8 mouse cellular contexts compared by ENCODE assay signal in the genomic region with DNA sequence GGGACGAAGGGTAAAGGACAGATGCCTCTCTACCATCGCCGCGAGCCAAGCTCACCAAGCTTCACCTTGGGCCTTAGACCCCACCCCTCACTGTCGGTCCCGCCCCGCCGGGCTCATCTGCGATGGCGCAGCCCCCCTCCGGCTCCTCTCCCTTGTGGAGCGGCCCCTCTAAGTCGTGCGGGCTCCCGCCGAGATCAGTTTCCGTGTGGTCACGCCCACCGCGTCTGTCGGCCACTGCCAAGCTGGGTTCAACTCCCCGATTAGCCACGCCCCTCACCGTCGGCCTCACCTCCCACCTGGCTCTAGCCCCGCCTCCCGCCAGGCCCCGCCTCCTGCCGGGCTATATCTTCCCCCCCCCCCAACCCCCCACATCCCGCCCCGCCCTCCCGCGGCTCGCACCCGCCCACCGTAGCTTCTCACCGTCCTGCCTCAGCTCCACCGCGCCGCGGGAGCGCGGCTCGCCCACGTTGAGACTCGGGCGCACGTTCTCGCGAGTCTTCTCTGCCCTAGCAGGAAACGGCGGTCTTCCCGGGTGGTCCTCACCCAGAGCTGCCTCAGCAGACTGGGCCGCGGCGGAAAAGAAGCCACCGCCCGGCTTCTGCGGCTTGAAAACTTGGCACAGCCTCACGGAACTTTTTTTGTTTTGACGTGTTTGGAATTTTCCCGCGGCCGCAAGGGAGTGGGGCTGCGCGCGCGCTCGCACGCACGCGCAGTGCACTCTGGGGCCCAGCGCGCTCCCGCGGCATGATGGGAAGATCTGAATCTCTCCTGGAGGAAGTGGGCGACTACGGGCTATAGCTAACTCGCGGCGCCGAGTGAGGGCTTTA.
DNase-seq lines count a peak whose midpoint lies in the region; ATAC-seq lines count a peak whose summit lies in the region.

No protein-coding gene starts in this region.

- DNase-seq in Muller cell, postnatal 12 days (ENCODE audit: inconsistent ontology term) = peak; percentile 98
- peak; percentile 92 for DNase-seq in cerebellum, adult 9-11 months
- DNase-seq in frontal cortex, adult 2 months (ENCODE audit: extremely low spot score in 1 of 2, low spot score in 1 of 2) = peak; percentile 73 to 91
- DNase-seq in hindbrain, embryonic 11.5 days (ENCODE audit: low spot score) = peak; percentile 95
- DNase-seq in layer of hippocampus, postnatal 10 days (ENCODE audit: low spot score in 2 of 2) = peak; percentile 87 to 91
- peak; percentile 95 for DNase-seq in lung, postnatal 10 days
- DNase-seq in ovary, postnatal 36 days (ENCODE audit: low spot score) = peak; percentile 96
- peak; percentile 97 for DNase-seq in thymus, postnatal 25 days

- no peaks in the 10 kb centered on the region for H3K27me3 ChIP-seq in hindbrain, embryonic 11.5 days (ENCODE audit: control insufficient read depth, insufficient read depth, low read length)

- H3K9ac ChIP-seq in hindbrain, embryonic 11.5 days (ENCODE audit: low read depth, low read length) = peak overlapping the region; percentile 86

- H3K4me1 ChIP-seq in hindbrain, embryonic 11.5 days (replicated peaks; ENCODE audit: control insufficient read depth, insufficient read depth, low read length) = no peaks in the 10 kb centered on the region

- H3K36me3 ChIP-seq in hindbrain, embryonic 11.5 days (ENCODE audit: control insufficient read depth, insufficient read depth, low read length) = no peaks in the 10 kb centered on the region

- ATAC-seq in hindbrain, embryonic 11.5 days (ENCODE audit: low FRiP score) = peak; percentile 95

- no peaks in the 10 kb centered on the region for H3K9me3 ChIP-seq in hindbrain, embryonic 11.5 days (ENCODE audit: control insufficient read depth, low read length)

- peak overlapping the region; percentile 63 for H3K4me3 ChIP-seq in hindbrain, embryonic 11.5 days (ENCODE audit: low read depth, low read length)

- H3K4me2 ChIP-seq in hindbrain, embryonic 11.5 days (replicated peaks; ENCODE audit: low read depth, low read length) = peak overlapping the region; percentile 42

- WGBS in hindbrain, embryonic 11.5 days = under 1% methylated on average over 77 of the region's 82 CpGs

- peak overlapping the region; percentile 92 for H3K27ac ChIP-seq in hindbrain, embryonic 11.5 days (ENCODE audit: low read depth, low read length)

Comparison
In these comparisons a context has a peak if more than half of its experiments do, and no peak if none do; other contexts are left out.
1. Peak in every context shown above with its lines: DNase-seq, ATAC-seq, H3K4me3 ChIP-seq and H3K27ac ChIP-seq.